Mouse (Mus musculus) spleen, adult 2 months (tissue): ENCODE data around the gene Iqch.

Experiments
- CTCF ChIP-seq: fragments of 200-500 bp; IDR thresholded peaks from 2 replicates; pipeline ENCODE4 v1.5.1; 2011; ENCODE audit warnings: mild to moderate bottlenecking, inconsistent platforms; ENCODE audit not compliant: insufficient read depth, insufficient read length, insufficient replicate concordance; ENCODE audit errors: extremely low read depth
- POLR2A ChIP-seq: fragments of 200-500 bp; IDR thresholded peaks from 2 replicates; pipeline ENCODE4 v1.6.1; 2011; ENCODE audit warnings: low read depth, low read length, inconsistent platforms

DNA sequence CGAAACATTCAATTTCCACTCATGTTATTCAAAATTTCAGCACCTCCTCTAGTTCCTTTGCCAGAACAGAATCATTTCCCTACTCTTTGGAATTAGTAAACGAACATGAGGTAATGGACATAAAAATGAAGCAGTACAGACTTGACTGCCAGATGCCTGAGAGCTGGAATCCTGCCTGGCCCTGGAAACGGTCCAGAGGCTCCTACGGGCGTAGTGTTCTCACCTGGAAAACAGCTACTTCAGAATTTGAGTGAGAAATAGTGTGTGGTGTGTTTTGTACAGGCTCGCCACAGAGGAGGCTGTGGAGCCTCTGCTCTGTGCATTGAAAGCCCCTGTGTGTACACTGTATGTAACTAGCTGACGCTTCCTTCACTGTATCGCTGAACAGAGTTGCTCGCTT, 5.6 kb downstream of the Iqch start:
- TF ChIP-seq CTCF: no peak
- TF ChIP-seq POLR2A: no peak
